Mouse (Mus musculus) erythroblast, embryonic 14.5 days (primary cell): ENCODE data around the gene Tacr3. TPM values are rescaled to one million over a fixed set of nuclear protein-coding genes. Genes with fewer than 3 reads are reported as not detected.

ENCODE experiments used
- H3K27me3 ChIP-seq: 2 replicates; pipeline ENCODE4 v1.6.1; 2012; ENCODE audit warnings: inconsistent platforms; ENCODE audit not compliant: control insufficient read depth
- H3K36me3 ChIP-seq: 2 replicates; pipeline ENCODE4 v1.6.1; 2012; ENCODE audit warnings: mild to moderate bottlenecking, inconsistent platforms; ENCODE audit not compliant: control insufficient read depth
- H3K4me1 ChIP-seq: 2 replicates; pipeline ENCODE4 v1.6.1; 2012; ENCODE audit warnings: inconsistent platforms; ENCODE audit not compliant: control insufficient read depth
- H3K4me3 ChIP-seq: replicated peaks from 2 replicates; pipeline ENCODE3; 2012; ENCODE audit warnings: moderate library complexity, mild to moderate bottlenecking, inconsistent platforms
- H3K9me3 ChIP-seq: 2 replicates; pipeline ENCODE4 v1.6.1; 2012; ENCODE audit warnings: low read length, inconsistent platforms, mixed read lengths; ENCODE audit not compliant: control insufficient read depth
- GATA1 ChIP-seq: IDR thresholded peaks from 2 replicates; pipeline ENCODE4 v1.6.1; 2012; ENCODE audit warnings: low read length, inconsistent platforms, mixed read lengths
- TAL1 ChIP-seq: IDR thresholded peaks from 3 replicates; pipeline ENCODE4 v1.6.1; 2012; ENCODE audit warnings: low read length, inconsistent platforms, mixed read lengths
- polyA plus RNA-seq: library from polyadenylated mRNA; stranded (reverse); fragments of >175 nt; gene quantifications from 2 replicates; pipeline ENCODE4 v1.2.3, GENCODE M21; 2012

Gene Tacr3
- polyA plus RNA-seq = not detected in 2 replicates

DNA sequence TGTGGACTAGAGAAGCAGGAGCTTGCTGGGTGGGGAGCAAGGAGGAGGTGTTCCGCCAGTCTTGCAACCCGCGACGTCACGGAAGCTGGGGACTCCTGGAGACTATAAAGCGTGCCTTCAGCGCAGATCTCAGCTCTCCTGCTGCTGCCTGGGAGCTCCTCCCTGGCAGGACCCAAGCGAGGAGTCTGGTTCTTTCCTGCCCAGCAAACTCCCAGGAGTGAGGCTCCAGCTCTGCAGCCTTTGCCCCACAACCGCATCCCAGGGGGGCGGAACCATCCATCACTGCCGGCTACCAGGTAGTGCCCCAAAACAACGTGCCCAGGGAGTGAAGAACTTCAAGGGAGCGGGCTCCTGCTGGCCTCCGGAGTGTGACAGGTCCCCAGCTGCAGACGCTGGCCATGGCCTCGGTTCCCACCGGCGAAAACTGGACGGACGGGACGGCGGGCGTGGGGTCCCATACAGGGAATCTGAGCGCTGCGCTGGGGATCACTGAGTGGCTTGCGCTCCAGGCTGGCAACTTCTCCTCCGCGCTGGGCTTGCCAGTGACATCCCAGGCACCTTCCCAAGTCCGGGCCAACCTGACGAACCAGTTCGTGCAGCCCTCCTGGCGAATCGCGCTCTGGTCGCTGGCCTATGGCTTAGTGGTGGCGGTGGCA, at the start of gene Tacr3:
Tacr3 (plus strand) TSS at position 133 of the 656 bp plus-strand sequence.
- TF ChIP-seq TAL1 (no peak), GATA1 (no peak)
- Histone ChIP-seq H3K27me3 (peaks cover 11% of the 10 kb centered on the region; the same call in 1 of the 2 replicates), H3K36me3 (no peaks in the 10 kb centered on the region), H3K9me3 (peaks cover 6% of the 10 kb centered on the region; the same call in 1 of the 2 replicates), H3K4me1 (no peaks in the 10 kb centered on the region), H3K4me3 (no peak within 1 kb of the TSS)

DNA sequence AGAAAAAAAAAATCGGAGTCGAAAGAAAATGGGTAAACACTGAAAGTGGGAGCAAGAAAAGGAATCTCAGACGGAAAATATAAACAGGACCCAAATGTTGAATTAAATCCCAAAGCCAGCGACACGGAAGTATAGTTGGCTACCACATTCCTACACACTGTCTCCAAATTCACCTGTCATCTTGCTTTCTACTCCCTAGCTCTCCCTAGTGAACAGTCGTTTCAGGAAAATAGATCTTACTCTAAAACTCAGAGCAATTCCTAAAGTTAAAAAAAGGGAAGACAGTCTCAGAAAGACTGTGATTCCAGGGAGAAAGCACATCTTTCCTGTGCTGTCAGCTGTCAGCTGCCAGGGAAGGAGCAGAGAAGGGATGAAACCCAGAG, 324 bp upstream of the Tacr3 start:
- H3K9me3 ChIP-seq = peaks cover 6% of the 10 kb centered on the region; the same call in 1 of the 2 replicates
- no peak overlapping the region for H3K4me3 ChIP-seq
- H3K36me3 ChIP-seq = no peaks in the 10 kb centered on the region
- TF ChIP-seq GATA1 (no peak), TAL1 (no peak)
- H3K27me3 ChIP-seq = peaks cover 11% of the 10 kb centered on the region; the same call in 1 of the 2 replicates
- H3K4me1 ChIP-seq = no peaks in the 10 kb centered on the region

DNA sequence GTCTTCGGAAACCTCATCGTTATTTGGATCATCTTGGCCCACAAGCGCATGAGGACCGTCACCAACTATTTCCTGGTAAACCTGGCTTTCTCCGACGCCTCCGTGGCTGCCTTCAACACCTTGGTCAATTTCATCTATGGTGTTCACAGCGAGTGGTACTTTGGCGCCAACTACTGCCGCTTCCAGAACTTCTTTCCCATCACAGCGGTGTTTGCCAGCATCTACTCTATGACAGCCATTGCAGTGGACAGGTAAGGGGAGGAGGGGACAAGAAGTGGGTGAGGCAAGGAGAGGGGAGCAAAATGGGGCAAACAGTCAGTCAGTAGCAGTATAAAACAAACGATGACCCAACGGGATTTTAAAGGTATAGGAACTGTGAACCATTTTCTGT, 719 bp downstream of the Tacr3 start:
- Histone ChIP-seq H3K4me3 (no peak overlapping the region), H3K36me3 (no peaks in the 10 kb centered on the region), H3K9me3 (peaks cover 6% of the 10 kb centered on the region; the same call in 1 of the 2 replicates), H3K4me1 (no peaks in the 10 kb centered on the region), H3K27me3 (peaks cover 11% of the 10 kb centered on the region; the same call in 1 of the 2 replicates)
- no peak for TF ChIP-seq GATA1
- TF ChIP-seq TAL1 = no peak

DNA sequence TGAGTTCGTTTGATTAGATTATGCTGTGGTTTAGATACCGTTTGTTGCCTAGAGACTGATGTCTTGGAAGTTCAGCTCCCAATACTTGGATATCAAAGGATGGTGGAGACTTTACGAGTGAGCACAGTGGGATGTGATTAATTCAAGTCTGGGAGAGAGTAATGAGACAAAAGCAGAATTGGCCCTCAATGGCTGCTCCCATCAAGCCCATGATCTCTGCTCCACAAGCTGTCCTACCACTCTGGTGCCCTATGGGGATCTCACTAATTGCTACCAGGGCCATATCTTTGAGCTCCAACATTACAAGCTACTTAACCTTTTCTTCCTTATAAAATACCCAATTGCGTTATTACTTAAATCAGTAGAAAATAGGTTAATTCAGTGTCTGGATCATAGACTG, 22.5 kb downstream of the Tacr3 start:
- H3K4me1 ChIP-seq = no peaks in the 10 kb centered on the region
- TF ChIP-seq TAL1 = no peak
- TF ChIP-seq GATA1 = no peak
- no peaks in the 10 kb centered on the region for H3K27me3 ChIP-seq
- H3K36me3 ChIP-seq = no peaks in the 10 kb centered on the region
- H3K4me3 ChIP-seq = no peak overlapping the region
- H3K9me3 ChIP-seq = 0 out of 2 replicates have a peak, but pooled peaks cover 2% of the 10 kb centered on the region

DNA sequence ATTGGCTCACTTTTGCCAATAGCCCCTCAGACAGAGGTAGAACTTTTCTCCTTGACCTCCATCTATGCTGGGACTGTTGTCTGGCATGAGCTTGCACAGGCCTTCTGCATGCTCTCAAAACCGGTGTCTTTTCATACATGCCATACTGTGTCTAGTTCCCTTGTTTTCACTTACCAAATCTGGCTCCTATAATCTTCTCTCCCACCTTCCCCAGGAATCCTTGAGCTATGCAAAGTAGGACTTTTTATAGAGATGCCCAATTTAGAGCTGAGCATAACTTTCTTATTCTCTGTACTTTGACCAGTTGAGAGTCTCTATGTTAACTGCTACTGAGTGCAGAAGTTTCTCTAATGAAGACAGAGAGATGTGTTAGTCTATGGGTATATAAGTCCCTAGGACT, 48.9 kb downstream of the Tacr3 start:
- Histone ChIP-seq H3K4me1 (no peaks in the 10 kb centered on the region), H3K4me3 (no peak overlapping the region), H3K9me3 (peaks cover 6% of the 10 kb centered on the region), H3K36me3 (no peaks in the 10 kb centered on the region), H3K27me3 (no peaks in the 10 kb centered on the region)
- TF ChIP-seq GATA1 (no peak), TAL1 (no peak)

DNA sequence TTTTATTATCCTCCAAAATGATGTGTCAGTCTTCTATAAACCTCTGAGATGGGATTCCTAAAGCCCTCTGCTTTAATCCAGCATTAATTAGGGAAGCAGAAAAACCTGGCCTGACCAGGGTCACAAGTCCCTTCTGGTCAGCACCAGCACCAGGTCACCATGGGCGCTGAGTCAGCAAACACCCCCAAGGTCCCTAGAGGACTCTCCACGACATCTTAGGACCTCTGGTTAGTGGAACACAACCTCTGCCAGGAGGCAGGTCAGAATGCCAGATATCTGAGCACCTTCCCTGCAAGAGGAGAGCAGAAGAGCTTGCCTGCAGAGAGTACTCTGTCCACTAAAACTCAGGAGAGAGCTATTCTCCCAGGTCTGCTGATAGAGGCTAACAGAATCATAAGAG, 67.0 kb downstream of the Tacr3 start:
- Histone ChIP-seq H3K4me1 (no peaks in the 10 kb centered on the region), H3K9me3 (peaks cover 14% of the 10 kb centered on the region; the same call in 1 of the 2 replicates), H3K27me3 (no peaks in the 10 kb centered on the region), H3K36me3 (no peaks in the 10 kb centered on the region), H3K4me3 (no peak overlapping the region)
- TF ChIP-seq TAL1 (no peak), GATA1 (no peak)

DNA sequence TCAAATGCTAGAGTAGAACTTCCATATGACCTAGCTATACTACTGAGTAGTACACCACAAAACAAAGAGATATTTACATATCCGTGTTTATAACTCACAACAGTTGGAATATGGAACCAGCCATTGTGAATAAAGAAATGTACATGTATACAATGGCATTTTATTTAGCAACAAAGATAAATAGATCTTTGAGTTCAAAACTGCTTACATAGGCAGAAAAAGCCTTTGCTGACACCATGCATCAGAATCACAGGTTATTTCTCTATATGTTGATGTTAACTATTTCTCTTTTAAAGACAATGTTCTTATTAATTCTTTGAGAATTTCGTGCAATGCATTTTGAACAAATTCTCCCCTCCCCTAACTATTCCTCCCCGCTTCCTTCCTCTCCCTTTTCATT, 80.1 kb downstream of the Tacr3 start:
- Histone ChIP-seq H3K9me3 (no peaks in the 10 kb centered on the region), H3K36me3 (no peaks in the 10 kb centered on the region), H3K27me3 (no peaks in the 10 kb centered on the region), H3K4me3 (no peak overlapping the region), H3K4me1 (no peaks in the 10 kb centered on the region)
- TF ChIP-seq TAL1 = no peak
- TF ChIP-seq GATA1 = no peak

DNA sequence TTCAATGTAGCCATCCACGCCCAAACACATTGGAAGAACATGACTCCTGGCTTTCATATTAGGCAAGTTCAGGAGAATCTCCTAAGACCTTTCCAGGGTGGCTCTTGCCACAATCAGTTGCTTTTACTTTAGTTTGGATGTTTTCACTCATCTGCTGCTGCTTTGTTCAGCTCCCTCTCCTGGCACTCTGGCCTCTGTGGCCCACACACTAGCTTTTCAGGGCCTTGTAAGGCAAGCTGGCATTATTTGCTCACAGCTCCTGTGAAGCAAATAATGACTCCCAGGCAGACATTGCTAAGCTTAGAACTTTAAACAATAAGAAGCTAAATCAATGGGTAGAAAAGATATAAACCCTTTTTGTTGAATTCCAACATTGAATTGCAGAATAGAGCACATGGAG, 105.9 kb downstream of the Tacr3 start:
- peaks cover 15% of the 10 kb centered on the region for H3K9me3 ChIP-seq
- no peak overlapping the region for H3K4me3 ChIP-seq
- no peaks in the 10 kb centered on the region for H3K36me3 ChIP-seq
- H3K27me3 ChIP-seq = no peaks in the 10 kb centered on the region
- no peaks in the 10 kb centered on the region for H3K4me1 ChIP-seq
- no peak for TF ChIP-seq GATA1

DNA sequence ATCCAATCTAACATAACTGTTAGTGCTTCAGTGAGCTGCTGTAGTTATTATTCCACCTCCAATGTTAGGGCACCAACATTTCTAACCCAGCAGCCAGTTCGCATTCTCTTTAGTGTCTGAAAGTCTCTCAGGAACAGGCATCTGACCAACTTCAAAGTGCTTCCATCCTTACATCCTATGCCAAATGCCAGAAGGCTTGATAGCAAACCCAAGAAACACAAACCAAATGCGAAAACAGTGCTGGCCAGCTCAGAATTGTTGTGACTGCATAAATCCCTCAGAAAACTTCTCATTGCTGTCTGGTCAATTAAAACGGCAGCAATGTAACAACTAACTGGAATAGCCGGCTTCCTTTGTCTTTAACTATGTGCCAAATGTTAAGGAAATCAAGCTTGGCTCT, 106.7 kb downstream of the Tacr3 start:
- H3K27me3 ChIP-seq = no peaks in the 10 kb centered on the region
- no peaks in the 10 kb centered on the region for H3K36me3 ChIP-seq
- TF ChIP-seq TAL1 (no peak), GATA1 (no peak)
- H3K4me3 ChIP-seq = no peak overlapping the region
- H3K9me3 ChIP-seq = peaks cover 13% of the 10 kb centered on the region
- no peaks in the 10 kb centered on the region for H3K4me1 ChIP-seq

DNA sequence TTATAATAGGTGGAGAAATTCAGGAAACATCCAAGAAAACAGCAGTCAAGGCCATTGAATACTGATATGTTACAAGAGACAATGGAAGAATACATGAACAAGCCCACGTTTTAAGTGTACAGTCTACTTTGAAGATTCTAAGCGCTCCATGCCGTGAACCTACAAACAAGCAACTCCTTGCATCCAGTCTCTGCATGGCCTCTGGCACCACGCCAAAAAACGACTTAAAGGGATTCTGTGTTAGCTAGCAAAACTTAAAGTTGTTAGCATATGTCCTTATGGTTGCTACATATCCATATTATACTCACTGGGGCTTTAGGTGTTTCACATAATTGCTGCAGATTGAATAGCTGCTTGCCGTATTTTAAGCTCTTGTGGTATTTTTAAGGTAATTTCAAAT, 134.7 kb downstream of the Tacr3 start:
- TF ChIP-seq GATA1 = no peak
- no peak for TF ChIP-seq TAL1
- H3K27me3 ChIP-seq = no peaks in the 10 kb centered on the region
- no peaks in the 10 kb centered on the region for H3K4me1 ChIP-seq

More for the DNA sequence above, 134.7 kb downstream of the Tacr3 start:
- peaks cover 5% of the 10 kb centered on the region; the same call in 1 of the 2 replicates for H3K9me3 ChIP-seq
- H3K4me3 ChIP-seq = no peak overlapping the region
- no peaks in the 10 kb centered on the region for H3K36me3 ChIP-seq
